ENCODE assay signal across 10 mouse cellular contexts in genomic region chr11:118165681-118166080, GRCm38 (mm10). TPM values are rescaled to one million over a fixed set of nuclear protein-coding genes. Genes with fewer than 3 reads are reported as not detected.
DNase-seq lines count a peak whose midpoint lies in the region; ATAC-seq and TF ChIP-seq lines count a peak whose summit lies in the region.
"Had no signal": no experiment of that assay in that cellular context is flagged by ENCODE, and none has a peak within 500 bp of the region (broad histone marks: within the 10 kb centered on the region; RNA-seq: fewer than 3 reads in every experiment).

No protein-coding gene starts in this region.

- no peak overlapping the region for H3K9ac ChIP-seq in hindbrain, postnatal 0 days (replicated peaks; ENCODE audit: low read length)
- no peak overlapping the region for H3K9ac ChIP-seq in hindbrain, embryonic 16.5 days (ENCODE audit: low read depth, low read length)
- 0 out of 2 replicates have a peak overlapping the region, but pooled peaks have one; percentile 16 for H3K9ac ChIP-seq in neural tube, embryonic 11.5 days (ENCODE audit: low read length)
- no peak overlapping the region for H3K9ac ChIP-seq in neural tube, embryonic 15.5 days (replicated peaks)
- H3K9ac ChIP-seq: liver, embryonic 15.5 days had no signal

- H3K27me3 ChIP-seq in cerebellum, adult 2 months (ENCODE audit: control insufficient read depth, insufficient read depth, low read length), result no peaks in the 10 kb centered on the region
- no peaks in the 10 kb centered on the region for H3K27me3 ChIP-seq in hindbrain, postnatal 0 days (ENCODE audit: insufficient read depth, low read length)
- H3K27me3 ChIP-seq in hindbrain, embryonic 16.5 days (replicated peaks; ENCODE audit: control insufficient read depth, insufficient read depth, low read length), result no peaks in the 10 kb centered on the region
- no peaks in the 10 kb centered on the region for H3K27me3 ChIP-seq in neural tube, embryonic 11.5 days (ENCODE audit: control insufficient read depth, insufficient read depth, low read length)
- H3K27me3 ChIP-seq in neural tube, embryonic 15.5 days (replicated peaks), result no peaks in the 10 kb centered on the region
- H3K27me3 ChIP-seq: liver, embryonic 15.5 days had no signal

- intact Hi-C loops in gastrocnemius, adult 2 months (cut with DNase I), result no loop called here

- H3K4me1 ChIP-seq in cerebellum, adult 2 months (ENCODE audit: control insufficient read depth, insufficient read depth, low read length), result peaks cover 54% of the 10 kb centered on the region
- H3K4me1 ChIP-seq in hindbrain, postnatal 0 days (ENCODE audit: insufficient read depth, low read length), result no peaks in the 10 kb centered on the region
- H3K4me1 ChIP-seq in hindbrain, embryonic 16.5 days (ENCODE audit: control insufficient read depth, insufficient read depth, low read depth, low read length), result no peaks in the 10 kb centered on the region; the same call in 1 of the 2 replicates
- no peaks in the 10 kb centered on the region for H3K4me1 ChIP-seq in neural tube, embryonic 11.5 days (ENCODE audit: control insufficient read depth, insufficient read depth, low read length)
- H3K4me1 ChIP-seq in neural tube, embryonic 15.5 days, result peaks cover 2% of the 10 kb centered on the region; the same call in 1 of the 2 replicates

- no peak for ATAC-seq in hindbrain, postnatal 0 days
- ATAC-seq in hindbrain, embryonic 16.5 days, result no peak
- ATAC-seq in neural tube, embryonic 11.5 days (ENCODE audit: insufficient read depth, low FRiP score, low TSS enrichment), result no peak
- ATAC-seq in neural tube, embryonic 15.5 days (ENCODE audit: low FRiP score), result no peak

- TF ChIP-seq CTCF in cerebellum, adult 2 months (IDR thresholded peaks at IDR 0.05; ENCODE audit: borderline replicate concordance, insufficient read depth, low read depth, low read length), result no peak
- peak; percentile 40; the same call in 1 of the 2 replicates for TF ChIP-seq CTCF in hindbrain, postnatal 0 days (IDR thresholded peaks at IDR 0.05; ENCODE audit: low read depth)
- TF ChIP-seq CTCF in gastrocnemius, adult 2 months (IDR thresholded peaks at IDR 0.05), result no peak

- peaks cover 30% of the 10 kb centered on the region for H3K36me3 ChIP-seq in hindbrain, postnatal 0 days (ENCODE audit: insufficient read depth, low read length)
- H3K36me3 ChIP-seq in hindbrain, embryonic 16.5 days (ENCODE audit: control insufficient read depth, insufficient read depth, low read length), result peaks cover 10% of the 10 kb centered on the region
- H3K36me3 ChIP-seq in neural tube, embryonic 11.5 days (ENCODE audit: control insufficient read depth, insufficient read depth, low read length), result peaks cover 2% of the 10 kb centered on the region; the same call in 1 of the 2 replicates
- peaks cover 67% of the 10 kb centered on the region for H3K36me3 ChIP-seq in neural tube, embryonic 15.5 days
- H3K36me3 ChIP-seq: liver, embryonic 15.5 days had no signal

- TF ChIP-seq POLR2A in cerebellum, adult 2 months (IDR thresholded peaks at IDR 0.05; ENCODE audit: borderline replicate concordance, insufficient read depth, low read length), result no peak

- peak overlapping the region; percentile 44; the same call in 1 of the 2 replicates for H3K27ac ChIP-seq in cerebellum, adult 2 months (ENCODE audit: insufficient read depth, low read length)
- H3K27ac ChIP-seq in hindbrain, postnatal 0 days, result peak overlapping the region; percentile 26; the same call in 1 of the 2 replicates
- no peak overlapping the region for H3K27ac ChIP-seq in hindbrain, embryonic 16.5 days (ENCODE audit: low read depth, low read length)
- no peak overlapping the region for H3K27ac ChIP-seq in neural tube, embryonic 11.5 days (ENCODE audit: low read depth, low read length)
- H3K27ac ChIP-seq in neural tube, embryonic 15.5 days (replicated peaks), result no peak overlapping the region
- no peak overlapping the region for H3K27ac ChIP-seq in gastrocnemius, adult 2 months
- H3K27ac ChIP-seq: liver, embryonic 15.5 days had no signal

- DNase-seq in cerebellum, adult 2 months, result peak in 1 of 2 experiments; percentile 34
- no peak for DNase-seq in cerebellum, adult 11 months
- DNase-seq in hindbrain, postnatal 0 days (ENCODE audit: low spot score), result peak; percentile 18
- DNase-seq in neural tube, embryonic 11.5 days (ENCODE audit: low spot score), result peak; percentile 15
- DNase-seq in gastrocnemius, adult 2 months, result no peak
- no peak for DNase-seq in natural killer cell, adult 2 months (ENCODE audit: low spot score in 2 of 2)
- DNase-seq: adrenal gland, postnatal 36 days had no signal

- 57% methylated on average over 11 of the region's 11 CpGs for WGBS in cerebellum, adult 2 months
- 35% methylated on average over 11 of the region's 11 CpGs for WGBS in hindbrain, postnatal 0 days
- WGBS in hindbrain, embryonic 16.5 days, result 42% methylated on average over 11 of the region's 11 CpGs
- WGBS in neural tube, embryonic 11.5 days, result 44% methylated on average over 11 of the region's 11 CpGs
- 59% methylated on average over 11 of the region's 11 CpGs for WGBS in neural tube, embryonic 15.5 days

- no peaks in the 10 kb centered on the region for H3K9me3 ChIP-seq in hindbrain, postnatal 0 days (ENCODE audit: low read length)
- no peaks in the 10 kb centered on the region for H3K9me3 ChIP-seq in hindbrain, embryonic 16.5 days (ENCODE audit: control insufficient read depth, low read length)
- no peaks in the 10 kb centered on the region for H3K9me3 ChIP-seq in neural tube, embryonic 11.5 days (ENCODE audit: control insufficient read depth, low read length)
- H3K9me3 ChIP-seq in neural tube, embryonic 15.5 days (replicated peaks), result no peaks in the 10 kb centered on the region
- H3K9me3 ChIP-seq: liver, embryonic 15.5 days had no signal

- no peak overlapping the region for H3K4me2 ChIP-seq in hindbrain, postnatal 0 days (ENCODE audit: low read depth, low read length)
- H3K4me2 ChIP-seq in hindbrain, embryonic 16.5 days (ENCODE audit: low read length), result no peak overlapping the region
- no peak overlapping the region for H3K4me2 ChIP-seq in neural tube, embryonic 11.5 days (ENCODE audit: low read depth)
- no peak overlapping the region for H3K4me2 ChIP-seq in neural tube, embryonic 15.5 days
- H3K4me2 ChIP-seq: liver, embryonic 15.5 days had no signal

- no peak overlapping the region for H3K4me3 ChIP-seq in cerebellum, adult 2 months (replicated peaks; ENCODE audit: insufficient read depth, low read depth, low read length)
- H3K4me3 ChIP-seq in hindbrain, postnatal 0 days (ENCODE audit: low read length), result no peak overlapping the region
- no peak overlapping the region for H3K4me3 ChIP-seq in hindbrain, embryonic 16.5 days (ENCODE audit: low read length)
- H3K4me3 ChIP-seq in neural tube, embryonic 11.5 days (ENCODE audit: low read depth, low read length), result no peak overlapping the region
- no peak overlapping the region for H3K4me3 ChIP-seq in neural tube, embryonic 15.5 days (replicated peaks)
- H3K4me3 ChIP-seq in gastrocnemius, adult 2 months, result no peak overlapping the region
- H3K4me3 ChIP-seq: liver, embryonic 15.5 days had no signal

RNA-seq across cellular contexts. Expression of gene Dnah17, which starts 35.2 kb away (rescaled TPM):
- 0.03 and 0.07 TPM in 2 replicates for polyA plus RNA-seq in cerebellum, adult 2 months (2012; rRNA removed)
- 0.07 TPM in 1 of 2 replicates, not detected in the other for total RNA-seq in hindbrain, postnatal 0 days (2014; rRNA removed)
- 0.13 and 0.16 TPM in 2 replicates for polyA plus RNA-seq in hindbrain, postnatal 0 days (2015; fragmentation: Nextera tagmentation; extraction: Ambion mirVana)
- polyA plus RNA-seq in hindbrain, embryonic 16.5 days (2015; fragmentation: Nextera tagmentation; extraction: Ambion mirVana), result 0.22 and 0.23 TPM in 2 replicates
- 0.13 and 0.23 TPM in 2 replicates for polyA plus RNA-seq in neural tube, embryonic 11.5 days (2014; fragmentation: Nextera tagmentation; extraction: Ambion mirVana)
- polyA plus RNA-seq in neural tube, embryonic 15.5 days (2015; fragmentation: Nextera tagmentation; extraction: Ambion mirVana), result 0.19 and 0.28 TPM in 2 replicates
- total RNA-seq in gastrocnemius, adult 2 months (2021), result under 1 TPM; 0.05 to 0.06 TPM

Comparison
In these comparisons a context has a peak if more than half of its experiments do, and no peak if none do; other contexts are left out.
1. H3K27ac ChIP-seq: peak in cerebellum, adult 2 months (single experiment) and hindbrain, postnatal 0 days (single experiment); none in hindbrain, embryonic 16.5 days (single experiment), neural tube, embryonic 11.5 days (single experiment), neural tube, embryonic 15.5 days (single experiment) and gastrocnemius, adult 2 months (single experiment).
2. DNase-seq: peak in hindbrain, postnatal 0 days (single experiment) and neural tube, embryonic 11.5 days (single experiment); none in cerebellum, adult 11 months (single experiment), gastrocnemius, adult 2 months (single experiment) and natural killer cell, adult 2 months (0 of 2).